Mouse (Mus musculus) hindbrain, embryonic 11.5 days (tissue): ENCODE measurements around the gene Fam163b. TPM values are rescaled to one million over a fixed set of nuclear protein-coding genes. Genes with fewer than 3 reads are reported as not detected.
A peak's percentile ranks its signal among the peaks of the same experiment; 100 is the strongest.

Experiments used
- ATAC-seq: fragments of 200-750 bp; cut with Nextera tagmentation; 2 replicates; pipeline ENCODE4 v1.8.0; 2017; ENCODE audit warnings: mild to moderate bottlenecking, moderate TSS enrichment, moderate library complexity; ENCODE audit not compliant: low FRiP score
- DNase-seq: peaks from one replicate; pipeline ENCODE4 v3.0.0-alpha.2; 2015; ENCODE audit warnings: low spot score
- H3K27ac ChIP-seq: fragments of 300-500 bp; sonication (generic); 2 replicates; pipeline ENCODE4 v1.5.1; 2014; ENCODE audit warnings: mild to moderate bottlenecking, low read depth, low read length
- H3K27me3 ChIP-seq: fragments of 300-500 bp; sonication (generic); 2 replicates; pipeline ENCODE4 v1.6.1; 2014; ENCODE audit warnings: mild to moderate bottlenecking, low read length, moderate library complexity, mixed read lengths; ENCODE audit not compliant: control insufficient read depth, insufficient read depth
- H3K36me3 ChIP-seq: fragments of 300-500 bp; sonication (generic); 2 replicates; pipeline ENCODE4 v1.6.1; 2014; ENCODE audit warnings: mild to moderate bottlenecking, low read length, moderate library complexity, mixed read lengths; ENCODE audit not compliant: control insufficient read depth, insufficient read depth
- H3K4me1 ChIP-seq: fragments of 300-500 bp; sonication (generic); replicated peaks from 2 replicates; pipeline ENCODE4 v1.6.1; 2014; ENCODE audit warnings: low read length, mixed read lengths; ENCODE audit not compliant: control insufficient read depth, insufficient read depth
- H3K4me2 ChIP-seq: fragments of 300-500 bp; sonication (generic); replicated peaks from 2 replicates; pipeline ENCODE4 v1.6.1; 2014; ENCODE audit warnings: mild to moderate bottlenecking, low read depth, low read length
- H3K4me3 ChIP-seq: fragments of 300-500 bp; sonication (generic); 2 replicates; pipeline ENCODE4 v1.5.1; 2014; ENCODE audit warnings: low read depth, low read length
- H3K9ac ChIP-seq: fragments of 300-500 bp; sonication (generic); 2 replicates; pipeline ENCODE4 v1.6.1; 2014; ENCODE audit warnings: low read depth, low read length
- H3K9me3 ChIP-seq: fragments of 300-500 bp; sonication (generic); 2 replicates; pipeline ENCODE4 v1.6.1; 2016; ENCODE audit warnings: low read length; ENCODE audit not compliant: control insufficient read depth
- WGBS: fragments of 180-500 bp; shearing (Covaris S2); extraction: QIAGEN DNeasy Blood & Tissue Kit; methylation state at CpG from one replicate; pipeline ENCODE4 v1.1.7; 2014; 5-methylcytosine and 5-hydroxymethylcytosine counted together
- polyA plus RNA-seq: library from polyadenylated mRNA; unstranded; fragments of >200 nt; fragmentation: Nextera tagmentation; extraction: Ambion mirVana; gene quantifications from 2 replicates; pipeline ENCODE4 v1.2.1, GENCODE M21; 2014

Fam163b gene
- polyA plus RNA-seq = 0.23 and 0.43 TPM in 2 replicates

GRCm38 (mm10) chr2:27141950-27142693, at the start of gene Fam163b:
Gene Fam163b (minus strand): TSS chr2:27142491.
- peak within 1 kb of the TSS; percentile 71 for H3K4me2 ChIP-seq
- no peaks in the 10 kb centered on the region; the same call in 1 of the 2 replicates for H3K4me1 ChIP-seq
- DNase-seq (peak; percentile 76), ATAC-seq (peak; percentile 22; the same call in 1 of the 2 replicates)
- 2% methylated on average over 61 of the region's 62 CpGs for WGBS
- H3K9me3 ChIP-seq = no peaks in the 10 kb centered on the region
- no peak within 1 kb of the TSS for H3K27ac ChIP-seq
- H3K36me3 ChIP-seq = no peaks in the 10 kb centered on the region
- peak within 1 kb of the TSS; percentile 35 for H3K4me3 ChIP-seq
- 0 out of 2 replicates have a peak within 1 kb of the TSS, but pooled peaks have one; percentile 7 for H3K9ac ChIP-seq
- peaks cover 14% of the 10 kb centered on the region for H3K27me3 ChIP-seq

- Histone ChIP-seq H3K27ac (no peak overlapping the region), H3K36me3 (no peaks in the 10 kb centered on the region), H3K27me3 (no peaks in the 10 kb centered on the region), H3K4me1 (no peaks in the 10 kb centered on the region), H3K4me2 (no peak overlapping the region), H3K9me3 (no peaks in the 10 kb centered on the region), H3K9ac (no peak overlapping the region), H3K4me3 (no peak overlapping the region)
- DNase-seq (no peak), ATAC-seq (no peak)
- WGBS = 50% methylated on average over 4 of the region's 4 CpGs
These were observed 47.7 kb upstream of the Fam163b start for GRCm38 (mm10) chr2:27189994-27190393.

GRCm38 (mm10) chr2:27187531-27187930, 45.2 kb upstream of the Fam163b start:
- Histone ChIP-seq H3K9ac (no peak overlapping the region), H3K9me3 (no peaks in the 10 kb centered on the region), H3K4me1 (no peaks in the 10 kb centered on the region), H3K4me2 (no peak overlapping the region), H3K27me3 (no peaks in the 10 kb centered on the region), H3K36me3 (no peaks in the 10 kb centered on the region), H3K27ac (no peak overlapping the region), H3K4me3 (no peak overlapping the region)
- no peak for ATAC-seq
- no peak for DNase-seq
- WGBS = 87% methylated on average over 6 of the region's 6 CpGs

GRCm38 (mm10) chr2:27183734-27184133, 41.4 kb upstream of the Fam163b start:
- no peak for DNase-seq

GRCm38 (mm10) chr2:27181907-27182306, 39.6 kb upstream of the Fam163b start:
- Histone ChIP-seq H3K9ac (no peak overlapping the region), H3K27ac (no peak overlapping the region), H3K9me3 (no peaks in the 10 kb centered on the region), H3K36me3 (no peaks in the 10 kb centered on the region), H3K27me3 (no peaks in the 10 kb centered on the region), H3K4me2 (no peak overlapping the region), H3K4me3 (no peak overlapping the region), H3K4me1 (no peaks in the 10 kb centered on the region)
- DNase-seq = no peak
- 67% methylated on average over 4 of the region's 4 CpGs for WGBS
- no peak for ATAC-seq

More at GRCm38 (mm10) chr2:27183734-27184133, 41.4 kb upstream of the Fam163b start:
- Histone ChIP-seq H3K4me1 (no peaks in the 10 kb centered on the region), H3K9ac (no peak overlapping the region), H3K9me3 (no peaks in the 10 kb centered on the region), H3K4me3 (no peak overlapping the region), H3K4me2 (no peak overlapping the region), H3K36me3 (no peaks in the 10 kb centered on the region), H3K27ac (no peak overlapping the region), H3K27me3 (no peaks in the 10 kb centered on the region)
- WGBS = 61% methylated on average over 12 of the region's 12 CpGs
- ATAC-seq = no peak

- no peak for ATAC-seq
- Histone ChIP-seq H3K27ac (no peak overlapping the region), H3K4me2 (no peak overlapping the region), H3K27me3 (no peaks in the 10 kb centered on the region), H3K4me1 (no peaks in the 10 kb centered on the region), H3K9me3 (no peaks in the 10 kb centered on the region), H3K4me3 (no peak overlapping the region), H3K9ac (no peak overlapping the region), H3K36me3 (no peaks in the 10 kb centered on the region)
- 87% methylated on average over 8 of the region's 8 CpGs for WGBS
- DNase-seq = no peak
These were observed 36.8 kb upstream of the Fam163b start for GRCm38 (mm10) chr2:27179101-27179500.

GRCm38 (mm10) chr2:27175696-27176267, 33.5 kb upstream of the Fam163b start:
- DNase-seq (no peak), ATAC-seq (no peak)
- Histone ChIP-seq H3K4me1 (no peaks in the 10 kb centered on the region), H3K4me2 (no peak overlapping the region), H3K9me3 (no peaks in the 10 kb centered on the region), H3K9ac (no peak overlapping the region), H3K36me3 (no peaks in the 10 kb centered on the region), H3K4me3 (no peak overlapping the region), H3K27ac (no peak overlapping the region), H3K27me3 (no peaks in the 10 kb centered on the region)
- WGBS = 83% methylated on average over 10 of the region's 10 CpGs

GRCm38 (mm10) chr2:27174242-27174641, 32.0 kb upstream of the Fam163b start:
- no peaks in the 10 kb centered on the region for H3K27me3 ChIP-seq
- H3K4me2 ChIP-seq = no peak overlapping the region
- no peak overlapping the region for H3K4me3 ChIP-seq
- H3K9ac ChIP-seq = no peak overlapping the region
- WGBS = 83% methylated on average over 2 of the region's 2 CpGs
- no peak overlapping the region for H3K27ac ChIP-seq
- H3K4me1 ChIP-seq = no peaks in the 10 kb centered on the region
- no peaks in the 10 kb centered on the region for H3K9me3 ChIP-seq
- DNase-seq (no peak), ATAC-seq (no peak)
- no peaks in the 10 kb centered on the region for H3K36me3 ChIP-seq

GRCm38 (mm10) chr2:27166999-27167398, 24.7 kb upstream of the Fam163b start:
- WGBS = 22% methylated on average over 2 of the region's 2 CpGs
- H3K36me3 ChIP-seq = no peaks in the 10 kb centered on the region
- H3K9ac ChIP-seq = no peak overlapping the region
- no peak overlapping the region for H3K4me2 ChIP-seq
- no peak overlapping the region for H3K4me3 ChIP-seq
- H3K4me1 ChIP-seq = no peaks in the 10 kb centered on the region
- H3K27ac ChIP-seq = no peak overlapping the region
- DNase-seq (no peak), ATAC-seq (no peak)
- H3K9me3 ChIP-seq = no peaks in the 10 kb centered on the region
- H3K27me3 ChIP-seq = no peaks in the 10 kb centered on the region
